Mouse (Mus musculus) layer of hippocampus, postnatal 14 days (tissue): ENCODE measurements at regions not wholly inside any gene's neighbourhood (a gene's known extent, or its start where the extent isn't known, plus 50 kb on each side); places are given as distances from the start of the nearest gene placed in this dataset.
"Not testable (repeated sequence)": the region's sequence is repeated elsewhere in the genome, so short reads cannot be mapped to it uniquely, and the experiment has no call there.

ENCODE experiments used
- DNase-seq, 2 experiments: peaks; one replicate each; pipeline ENCODE4 v3.0.0; 2021 to 2022; ENCODE audit warnings: low spot score in 2 of 2, mixed read lengths in 1 of 2

DNA sequence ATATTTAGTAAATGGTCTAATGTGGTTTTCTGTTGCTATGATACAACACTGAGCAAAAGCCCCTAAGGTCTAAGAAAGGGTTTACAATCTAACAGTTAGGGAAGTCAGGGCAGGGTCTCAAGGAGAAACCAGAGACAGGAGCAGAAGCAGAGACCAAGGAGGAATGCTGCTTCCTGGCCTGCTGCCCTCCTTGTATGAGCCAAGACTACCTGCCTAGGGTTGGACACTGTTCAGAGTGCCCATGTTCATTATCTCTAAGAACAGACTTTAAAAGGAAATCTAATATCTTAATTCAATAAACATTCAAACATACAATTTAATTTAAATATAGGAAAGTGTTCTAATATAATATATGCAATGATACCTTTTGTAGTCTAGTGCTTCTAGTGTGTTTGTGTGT is 63.0 kb upstream of the Tmem106b start:
- DNase-seq, result no peak

DNA sequence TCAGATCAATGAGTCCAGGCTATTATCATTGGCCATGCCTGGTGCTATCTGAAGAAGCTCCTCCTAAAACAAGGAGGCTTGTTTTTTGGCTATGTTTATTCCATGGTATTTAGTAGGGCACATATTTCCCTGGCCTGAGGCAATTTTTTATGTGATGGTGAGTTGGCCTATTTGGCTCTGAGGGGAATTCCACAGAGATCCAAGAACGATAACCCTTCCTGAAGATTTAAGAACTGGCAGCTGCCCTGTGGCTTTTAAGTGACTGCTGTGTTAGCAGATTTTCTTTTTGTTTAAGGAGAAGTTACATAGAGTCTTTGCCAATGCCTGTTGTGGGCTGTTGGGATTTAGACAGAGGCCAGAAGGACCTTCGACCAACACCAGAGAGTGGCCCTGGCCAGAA is 74.9 kb upstream of the Tmem106b start:
- no peak for DNase-seq

DNA sequence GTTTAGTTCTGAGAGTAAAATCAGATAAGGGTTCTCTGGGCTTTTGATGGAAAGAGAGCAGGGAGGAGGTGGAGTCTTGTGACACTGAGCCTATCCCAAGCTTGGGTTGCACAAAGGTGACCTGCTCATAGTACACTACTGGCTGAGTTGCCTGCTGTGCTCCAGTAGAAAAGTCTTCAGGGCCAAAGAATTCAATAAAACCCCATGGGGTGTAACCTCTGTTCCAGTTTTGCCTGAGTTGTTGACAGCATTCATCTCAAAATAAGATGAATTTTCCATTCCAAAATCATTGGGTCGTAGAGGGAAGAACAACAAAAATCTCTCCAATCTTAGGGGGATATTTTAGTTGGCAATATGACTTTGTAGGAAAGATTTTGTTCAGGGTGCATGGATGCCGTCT is 75.8 kb upstream of the Tmem106b start:
- no peak for DNase-seq

DNA sequence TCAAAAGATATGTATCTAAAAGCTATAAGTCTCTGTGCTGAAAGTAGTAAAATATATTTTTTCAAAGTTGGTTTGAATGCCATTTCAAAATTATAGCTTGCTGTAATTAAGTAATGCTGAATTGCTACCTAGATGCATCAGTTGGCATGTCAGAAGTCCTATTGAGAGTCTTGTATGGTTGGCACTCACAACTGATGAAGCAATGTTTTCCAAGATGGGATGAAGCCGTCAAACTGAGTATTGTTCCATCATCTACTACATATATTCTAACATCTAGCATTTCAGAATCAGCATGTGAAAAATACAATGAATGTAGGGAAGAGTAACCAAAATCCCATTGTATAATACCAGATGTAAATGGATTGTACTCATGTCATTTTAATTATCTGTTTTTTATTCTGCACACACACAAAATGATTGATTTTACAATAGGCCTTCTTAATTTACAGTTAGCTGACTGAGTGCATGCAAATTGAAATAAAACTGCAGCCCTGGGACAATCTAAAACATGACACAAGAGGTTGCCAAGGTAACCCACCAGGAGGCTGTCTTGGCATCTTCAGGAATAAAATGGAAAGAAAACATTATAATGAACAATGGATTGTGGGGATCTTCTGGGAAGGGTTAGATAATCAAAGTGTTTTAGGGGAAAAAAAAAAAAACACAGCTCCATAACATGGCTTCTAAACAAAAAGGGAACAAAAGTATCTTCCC is 92.2 kb upstream of the Tmem106b start:
- no peak for DNase-seq

DNA sequence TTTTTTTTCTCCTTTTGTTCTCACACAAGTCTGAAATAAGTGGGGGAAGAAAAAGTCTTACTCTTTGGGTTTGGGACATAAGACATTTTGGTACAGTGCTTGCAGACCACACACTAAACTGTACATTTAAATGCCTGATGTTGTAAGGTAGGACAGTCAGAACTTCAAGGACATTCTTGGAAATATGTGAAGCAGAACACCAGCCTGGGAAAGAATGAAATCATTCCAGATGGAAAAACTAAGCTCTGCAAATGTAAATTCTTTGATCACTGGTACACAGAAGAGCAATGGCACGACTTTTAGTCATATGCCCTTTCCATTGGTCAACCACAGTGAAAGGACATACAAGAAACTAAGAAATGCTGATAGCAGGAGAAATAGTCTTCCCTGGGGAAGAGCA is 98.0 kb upstream of the Tmem106b start:
- DNase-seq, result no peak

DNA sequence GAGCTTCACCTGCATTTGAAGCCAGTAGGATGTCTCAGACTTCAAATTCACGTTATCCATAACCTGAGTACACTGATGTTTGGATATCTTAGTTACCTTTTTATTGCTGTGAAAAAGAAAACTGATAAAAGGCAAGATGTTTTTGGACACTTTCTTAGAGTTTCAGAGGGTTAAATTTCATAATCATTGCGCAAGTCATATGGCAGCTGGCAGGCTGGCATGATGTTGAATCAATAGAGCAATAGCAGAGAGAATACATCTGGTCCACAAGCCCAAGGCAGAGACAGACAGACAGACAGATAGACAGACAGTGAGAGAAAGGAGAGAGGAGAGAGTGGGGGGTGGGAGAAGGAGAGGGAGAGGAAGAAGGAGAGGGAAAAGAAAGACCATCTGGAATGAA is 102.3 kb upstream of the Tmem106b start:
- DNase-seq, result no peak

DNA sequence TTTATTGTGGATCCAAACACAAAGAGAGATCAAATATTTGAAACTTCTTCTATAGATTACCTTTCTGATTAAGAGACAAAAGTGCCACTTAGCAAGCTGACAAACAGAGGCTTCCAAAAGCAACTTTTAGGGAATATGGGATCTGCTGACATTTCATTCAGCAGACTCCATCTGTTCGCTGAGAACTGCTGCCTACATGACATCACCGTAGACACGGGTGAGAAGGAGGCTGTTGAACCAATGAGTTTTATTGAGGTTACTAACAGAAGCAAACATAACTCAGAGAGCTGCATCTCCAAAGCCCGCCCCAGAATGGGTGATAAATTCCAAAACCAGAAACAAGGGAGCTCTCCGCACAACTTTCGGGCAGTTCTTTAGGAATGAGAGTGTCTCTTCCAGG is 111.8 kb upstream of the Tmem106b start:
- DNase-seq, result peak; percentile 12 to 49

DNA sequence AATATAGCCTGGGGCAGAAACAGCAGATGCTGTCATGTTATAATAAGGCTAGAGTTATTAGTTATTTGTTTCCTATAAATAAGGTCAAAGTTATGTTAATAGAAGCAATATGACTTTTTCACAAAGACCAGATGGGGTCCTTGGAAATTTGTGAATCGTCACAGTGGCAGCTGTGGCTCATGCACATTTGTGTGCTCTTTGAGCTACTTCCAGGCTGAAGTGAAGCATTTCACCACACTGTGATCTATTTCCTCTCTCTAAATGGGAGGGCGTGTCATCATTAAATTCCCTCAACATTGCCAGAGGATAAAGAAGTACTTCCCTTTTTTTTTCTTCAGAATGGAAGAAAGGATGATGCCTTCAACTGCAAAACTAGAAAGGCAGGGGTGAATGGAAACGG is 157.9 kb upstream of the Tmem106b start:
- DNase-seq, result no peak

DNA sequence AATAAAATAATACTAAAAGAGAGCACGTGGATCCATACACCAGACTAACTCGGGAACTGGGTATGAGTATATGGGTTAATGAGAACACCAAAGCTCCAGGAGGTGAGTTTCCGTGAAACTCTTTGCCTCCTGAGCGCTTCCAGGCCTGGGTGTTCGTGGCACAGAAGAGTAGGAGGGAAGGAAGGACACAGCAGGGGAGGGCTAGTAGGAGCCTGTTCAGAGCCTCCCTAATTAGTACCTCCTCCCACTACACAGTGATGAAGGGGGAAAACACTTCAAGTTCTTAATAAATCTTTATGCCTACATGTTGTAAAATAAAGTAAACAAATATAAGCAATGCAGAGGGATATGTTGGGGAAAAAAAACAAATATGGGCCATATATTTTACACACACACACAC is 143.7 kb upstream of the Thsd7a start:
- no peak for DNase-seq

DNA sequence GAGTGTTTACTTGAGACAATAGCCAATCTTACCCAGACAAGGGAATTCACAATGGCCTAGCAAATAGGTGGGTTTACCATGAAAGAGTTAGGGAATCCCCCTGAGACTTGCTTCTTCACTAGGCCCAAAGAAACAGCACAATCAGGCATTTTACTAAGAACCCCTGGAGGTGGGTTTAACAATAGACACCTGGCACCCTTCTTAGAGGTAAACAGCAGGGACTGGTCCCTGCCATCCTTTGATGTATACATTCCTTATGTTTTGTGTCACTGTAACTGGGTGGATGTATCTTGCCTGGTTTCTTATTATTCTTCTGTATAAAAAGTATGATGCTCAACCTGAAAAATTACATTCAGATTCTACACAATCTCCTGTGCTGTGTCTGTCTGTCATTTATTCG is 127.7 kb upstream of the Thsd7a start:
- DNase-seq, result not testable (repeated sequence)

DNA sequence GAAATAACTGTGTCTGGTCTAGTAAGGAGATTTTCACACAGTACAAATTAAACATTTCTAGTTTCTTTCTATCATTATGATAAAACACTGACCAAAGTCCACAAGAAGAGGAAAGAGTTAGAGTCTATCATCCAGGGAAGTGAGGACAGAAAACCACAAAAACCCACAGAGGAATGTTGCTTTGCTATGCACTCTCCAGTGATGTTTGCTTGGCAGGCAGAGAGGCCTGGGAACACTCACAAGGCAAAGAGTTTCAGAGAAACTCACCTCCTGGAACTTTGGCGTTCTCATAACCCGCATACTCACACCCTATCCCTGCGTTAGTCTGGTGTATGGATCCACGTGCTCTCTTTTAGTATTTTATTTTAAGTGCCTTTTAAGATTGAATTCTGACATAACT is 127.2 kb upstream of the Thsd7a start:
- DNase-seq, result no peak

DNA sequence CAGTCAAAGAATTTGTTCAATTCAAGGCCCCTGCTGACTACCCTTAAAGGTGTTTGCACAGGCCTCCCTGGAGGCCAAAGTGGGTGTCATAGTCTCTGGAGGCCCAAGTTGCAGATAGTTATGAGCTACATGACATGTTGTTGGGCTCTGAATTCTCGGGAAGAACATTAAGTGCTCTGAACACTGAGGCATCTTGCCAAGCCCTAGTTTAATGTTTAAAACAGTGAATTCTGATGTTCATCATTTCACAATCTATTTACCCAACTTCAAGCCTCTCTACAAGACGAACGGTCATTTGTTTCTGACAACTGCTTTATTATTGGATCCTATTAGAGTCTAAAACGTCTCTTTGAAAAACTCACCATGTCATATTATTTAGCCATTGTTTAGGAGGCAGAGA is 119.0 kb upstream of the Thsd7a start:
- DNase-seq, result no peak

DNA sequence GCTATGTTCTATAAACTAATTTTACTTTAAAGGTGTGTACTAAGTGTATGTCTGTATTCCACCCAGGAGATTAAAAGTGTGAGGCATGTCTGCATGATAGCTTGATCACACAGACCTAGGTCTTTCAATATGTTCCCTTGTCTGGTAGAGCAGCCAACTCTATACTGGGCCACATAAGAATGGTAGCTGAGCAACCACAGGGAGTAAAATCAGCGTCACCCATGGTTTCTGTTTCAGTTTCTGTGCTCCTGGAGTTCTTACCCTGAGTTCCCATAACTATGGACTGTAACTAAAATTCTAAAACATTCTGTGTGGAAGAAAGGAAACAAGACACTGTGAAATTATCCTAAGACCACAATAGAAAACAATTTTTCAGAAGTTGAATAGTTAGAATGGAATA is 102.8 kb upstream of the Thsd7a start:
- no peak for DNase-seq

DNA sequence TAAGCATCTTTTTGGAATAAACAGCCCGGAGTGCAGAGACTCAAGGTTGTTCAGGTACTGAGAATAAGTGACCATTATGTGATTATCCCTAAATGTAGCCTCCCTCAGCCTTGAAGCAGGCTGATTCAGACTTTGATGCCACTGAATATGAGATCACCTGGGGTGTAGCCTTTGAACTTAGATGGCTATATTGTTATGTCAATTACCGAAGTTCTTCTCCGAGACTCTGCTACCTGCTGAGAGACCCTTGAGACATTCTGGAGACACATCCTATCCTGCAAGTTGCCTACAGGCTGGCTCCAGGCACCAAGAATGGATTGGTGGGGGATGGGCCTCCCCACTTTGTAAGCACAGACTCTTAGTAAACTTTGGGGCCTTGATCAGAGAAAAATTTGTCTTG is 85.9 kb upstream of the Thsd7a start:
- DNase-seq, result not testable (repeated sequence)

DNA sequence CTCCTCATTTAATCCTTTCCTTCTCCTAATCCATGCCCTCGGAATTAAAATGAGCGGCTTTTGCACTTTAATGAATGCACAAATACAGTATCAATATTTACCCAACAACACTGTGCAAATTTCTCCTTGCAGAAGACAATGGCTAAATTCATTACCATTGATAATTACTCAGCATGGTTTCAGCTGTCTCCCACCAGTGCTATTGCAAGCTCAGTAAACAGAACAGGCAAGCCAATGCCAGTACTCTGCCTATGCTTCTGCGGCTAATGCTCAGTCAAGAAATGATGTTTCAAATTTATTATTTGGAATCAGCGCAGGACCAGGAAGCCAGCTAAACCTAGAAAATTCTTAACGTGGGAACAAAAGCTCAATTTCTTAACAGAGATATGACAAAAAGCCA is 84.1 kb upstream of the Thsd7a start:
- peak in 1 of 2 experiments; percentile 16 for DNase-seq

DNA sequence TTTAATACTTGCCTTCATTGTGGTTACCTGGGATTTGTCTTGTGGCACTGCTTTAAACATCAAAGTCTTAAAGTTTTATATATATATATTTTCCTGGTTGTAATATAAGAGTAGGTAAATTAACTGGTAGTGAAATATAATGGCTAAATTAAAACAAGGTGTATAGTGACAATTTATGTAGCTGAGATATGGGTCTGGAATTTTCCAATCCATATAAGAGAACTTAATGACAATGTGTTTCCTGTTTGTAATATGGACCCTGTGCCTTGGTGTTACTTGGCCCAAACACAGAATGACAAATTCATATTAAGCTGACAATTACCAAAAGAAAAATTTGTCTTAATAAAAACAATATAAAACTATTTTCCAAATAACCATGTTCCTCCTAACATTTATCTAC is 82.7 kb upstream of the Thsd7a start:
- DNase-seq, result no peak

DNA sequence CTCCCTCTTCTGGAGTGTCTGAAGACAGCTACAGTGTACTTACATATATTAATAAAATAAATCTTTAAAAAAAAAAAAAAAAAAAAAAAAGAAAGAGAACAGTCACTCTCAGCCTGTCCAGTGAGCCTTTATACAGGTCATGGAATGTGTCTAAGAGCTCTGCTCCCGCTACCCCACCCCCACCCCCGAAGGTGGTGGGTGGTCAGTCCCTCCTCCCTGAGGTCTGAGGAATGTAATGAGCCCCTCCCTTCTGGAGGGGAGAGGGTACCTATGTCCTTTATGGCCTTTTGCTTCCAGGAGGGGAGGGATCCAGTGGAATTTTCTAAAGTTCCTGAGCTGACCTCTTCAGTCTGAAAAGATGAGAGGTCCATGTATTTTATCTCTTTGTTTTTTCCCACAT is 82.3 kb upstream of the Thsd7a start:
- DNase-seq, result no peak

DNA sequence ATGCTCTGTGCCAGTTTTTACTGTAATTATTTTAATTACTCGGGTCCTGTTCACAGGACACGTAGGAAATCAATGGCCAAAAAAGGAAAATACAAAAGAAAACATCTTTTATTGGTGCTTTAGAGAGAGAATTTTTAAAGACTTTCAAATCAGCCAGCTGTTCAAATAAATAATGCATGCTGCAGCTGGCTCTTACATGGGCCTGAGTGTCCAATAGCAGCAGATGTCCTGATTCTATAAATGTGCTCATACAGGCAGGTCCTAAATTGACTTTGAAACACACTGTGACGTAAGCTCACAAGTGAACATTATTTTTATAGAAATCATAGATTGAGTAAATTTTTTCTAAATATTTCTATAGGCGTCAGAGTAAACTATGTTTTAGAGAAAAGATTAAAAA is 78.5 kb upstream of the Thsd7a start:
- no peak for DNase-seq

DNA sequence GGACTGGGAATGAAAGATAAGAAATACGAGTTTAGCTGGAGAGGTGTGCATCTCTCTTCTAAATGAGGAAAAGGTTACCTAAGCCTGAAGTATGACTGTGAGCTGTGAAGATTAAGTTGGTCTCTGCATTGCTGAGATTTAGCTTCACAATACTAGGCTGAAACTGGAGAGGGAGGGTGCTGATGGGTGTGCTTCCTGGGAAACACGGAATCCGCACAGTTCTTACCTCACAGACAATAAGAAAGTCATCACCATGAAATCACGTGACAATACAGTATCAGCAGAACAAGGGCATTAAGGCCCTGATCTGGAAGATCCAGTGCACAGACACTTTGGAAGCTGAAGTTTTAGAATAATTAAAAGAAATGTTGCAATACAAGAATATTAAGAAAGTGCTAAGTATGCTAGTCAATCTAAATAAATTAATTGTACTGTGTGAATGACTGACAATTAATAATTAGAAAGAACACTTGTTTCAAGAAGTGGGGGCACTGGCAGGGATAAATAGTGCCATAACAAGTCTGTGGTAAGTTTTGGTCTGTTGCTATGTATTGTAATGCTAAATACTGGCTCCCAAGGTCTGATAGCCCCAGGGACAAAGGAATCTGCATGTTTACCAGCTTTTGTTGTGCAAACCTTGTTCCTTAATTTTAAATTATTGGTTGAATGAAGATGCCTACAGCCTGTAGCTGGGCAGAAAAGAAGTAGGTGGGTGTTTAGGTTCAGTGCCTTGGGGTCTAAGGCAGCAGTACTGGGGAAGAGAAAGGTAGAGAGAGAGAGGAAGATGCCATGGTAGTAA is 66.0 kb upstream of the Thsd7a start:
- no peak for DNase-seq

DNA sequence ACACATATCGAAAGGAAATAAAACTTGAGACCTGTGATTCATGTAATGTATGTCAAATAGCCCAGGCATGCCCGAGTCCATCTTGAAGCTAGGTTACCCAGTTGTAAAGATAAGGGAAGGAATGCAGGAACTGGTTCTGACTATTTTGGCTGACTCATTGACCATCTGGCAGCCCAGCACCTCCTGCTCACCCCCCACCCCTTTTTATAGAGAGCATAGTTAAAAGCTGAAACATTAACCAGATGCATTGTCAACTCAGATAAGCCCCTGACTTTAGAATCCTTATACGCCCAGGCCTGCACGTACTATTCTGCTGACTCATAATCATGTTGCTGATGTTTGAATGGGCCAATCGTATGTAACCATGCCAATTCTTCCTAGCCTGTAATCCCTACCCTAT is 64.6 kb upstream of the Thsd7a start:
- not testable (repeated sequence) for DNase-seq

DNA sequence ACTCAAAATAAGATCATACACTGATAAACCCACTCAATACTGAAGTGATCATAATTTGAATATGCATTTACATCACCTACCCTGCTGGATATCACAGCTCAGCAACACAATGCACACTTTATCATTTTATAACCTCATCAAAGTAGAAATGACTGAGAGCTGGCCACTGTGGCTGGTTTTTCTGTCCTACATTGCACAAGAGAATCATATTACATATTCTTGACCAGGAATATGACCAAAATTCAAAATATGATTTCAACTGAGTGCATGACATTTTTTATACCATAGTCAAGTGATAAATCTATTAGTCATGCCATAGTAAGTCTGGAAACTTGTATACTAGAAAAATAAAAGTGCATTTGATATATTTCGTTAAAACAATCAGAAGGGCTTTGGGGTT is 63.3 kb upstream of the Thsd7a start:
- DNase-seq, result no peak

DNA sequence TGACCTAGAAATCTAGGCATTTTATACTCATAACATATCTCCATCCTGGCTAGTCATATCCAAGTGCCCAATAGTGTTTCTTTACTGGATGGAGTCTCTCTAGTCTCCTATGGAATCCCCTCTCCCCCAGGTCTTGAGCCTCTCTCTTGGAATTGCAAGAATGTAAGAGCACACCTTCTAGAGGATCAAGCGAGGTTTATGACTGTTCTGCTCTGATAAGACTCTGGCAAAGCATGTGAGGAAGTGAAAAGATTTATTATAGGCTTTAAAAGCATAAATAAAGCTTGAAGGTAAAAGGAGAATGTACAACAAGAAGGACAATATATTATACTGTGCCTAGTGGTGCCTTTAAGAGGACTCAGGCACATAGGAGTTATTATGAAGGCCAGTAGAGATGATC is 62.8 kb upstream of the Thsd7a start:
- DNase-seq, result no peak

DNA sequence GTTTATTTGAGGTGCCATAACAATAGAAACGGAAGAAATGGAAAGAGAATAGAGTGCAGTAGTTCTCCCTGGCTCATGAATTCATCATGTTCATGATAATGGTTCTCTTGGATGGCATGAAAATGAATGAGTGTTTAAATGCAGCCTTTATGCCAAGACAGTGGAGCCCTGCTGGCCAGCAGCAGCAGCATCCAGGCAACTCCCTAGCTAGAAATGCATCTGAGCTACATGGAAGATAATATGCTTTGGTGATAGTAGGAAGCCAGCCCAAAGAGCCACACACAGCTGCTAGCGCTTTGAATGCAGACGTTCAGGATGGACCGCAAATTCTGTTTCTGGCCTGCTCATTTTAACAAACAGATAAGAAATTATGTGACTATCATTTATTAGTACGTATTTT is 60.4 kb upstream of the Thsd7a start:
- DNase-seq, result no peak
